Mouse (Mus musculus): ENCODE results near the gene Bcar1.

The Bcar1 gene

DNA sequence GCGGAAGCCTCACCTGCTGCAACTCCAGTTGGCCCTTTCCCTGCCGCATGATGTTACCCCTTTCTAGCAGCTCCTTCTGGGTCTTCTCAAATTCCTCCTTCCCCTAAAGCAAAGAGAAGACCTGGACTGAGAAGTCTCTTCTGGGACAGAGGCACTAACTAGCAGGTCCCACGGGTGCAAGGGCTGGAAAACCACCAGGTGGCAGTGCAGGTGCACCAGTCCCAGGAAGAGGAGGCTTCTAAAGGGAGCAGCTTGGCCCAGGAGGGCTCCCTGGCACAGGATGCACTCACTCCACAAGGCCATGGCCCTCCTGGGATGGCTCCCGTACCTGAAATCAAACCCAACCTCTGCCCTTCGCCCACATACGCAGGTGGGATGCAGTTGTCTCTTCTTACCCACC, 31.0 kb downstream of the Bcar1 start:
- DNase-seq: peak; percentile 68

DNA sequence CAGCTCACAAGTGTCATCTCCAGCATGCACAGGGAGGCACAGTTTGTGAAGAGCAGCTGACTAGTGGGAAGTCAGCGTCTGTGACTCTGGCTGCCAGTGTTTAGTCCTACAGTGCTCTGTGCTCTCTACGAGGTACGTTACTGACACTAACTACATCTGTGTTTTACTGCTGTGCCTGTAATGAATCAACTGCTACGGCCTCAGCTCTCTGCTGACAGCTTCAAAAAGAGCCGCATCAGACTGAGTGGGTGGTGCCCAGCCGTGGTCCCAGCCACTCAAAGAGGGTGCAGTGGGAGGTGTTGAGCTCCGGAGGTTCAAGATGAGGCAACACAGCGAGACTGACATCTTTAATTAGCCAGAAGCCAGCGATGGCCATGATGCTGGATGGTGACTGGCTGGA, 31.5 kb downstream of the Bcar1 start:
- no peak for DNase-seq

GRCm38 (mm10) chr8:111710777-111711485, 32.7 kb downstream of the Bcar1 start:
- DNase-seq: no peak

GRCm38 (mm10) chr8:111709223-111709622, 34.4 kb downstream of the Bcar1 start:
- DNase-seq: no peak

DNA sequence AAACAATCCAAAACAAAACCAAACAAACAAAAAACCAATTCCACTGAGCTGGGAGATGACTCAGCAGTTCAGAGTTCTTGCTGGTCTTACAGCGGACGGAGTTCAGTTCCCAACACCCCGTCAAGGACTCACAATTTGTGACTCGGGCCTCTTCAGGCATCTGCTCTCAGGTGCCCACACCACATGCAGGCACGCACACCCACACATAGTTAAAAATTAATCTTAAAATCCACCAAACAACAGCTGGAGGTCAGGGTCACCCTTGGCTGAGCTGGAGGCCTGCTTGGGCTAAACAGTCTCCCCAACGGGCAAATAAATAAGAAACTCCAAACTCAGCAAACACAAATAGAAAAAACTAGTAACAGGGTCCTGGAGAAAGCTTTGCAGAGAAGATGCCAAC, 35.3 kb downstream of the Bcar1 start:
- no peak for DNase-seq

DNA sequence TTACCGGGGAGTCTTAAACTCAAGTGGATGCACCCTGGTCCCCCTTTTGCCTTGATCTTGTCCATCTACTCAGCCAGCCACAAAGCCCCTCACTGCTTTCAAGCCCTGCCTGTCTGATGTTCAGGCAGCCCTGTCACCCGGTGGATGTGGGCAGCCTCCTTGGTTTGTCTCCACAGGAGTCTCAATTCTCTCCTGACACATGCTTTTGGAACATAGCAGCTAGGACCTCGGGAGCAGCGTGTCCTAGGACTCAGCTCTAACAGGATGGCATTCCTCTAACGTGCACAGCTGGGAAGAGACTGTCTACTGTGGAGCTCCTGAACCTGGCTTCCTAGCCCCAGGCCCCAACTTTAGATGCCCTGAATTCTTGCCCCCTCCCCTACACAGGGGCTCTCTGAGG, 37.9 kb downstream of the Bcar1 start:
- DNase-seq: no peak

DNA sequence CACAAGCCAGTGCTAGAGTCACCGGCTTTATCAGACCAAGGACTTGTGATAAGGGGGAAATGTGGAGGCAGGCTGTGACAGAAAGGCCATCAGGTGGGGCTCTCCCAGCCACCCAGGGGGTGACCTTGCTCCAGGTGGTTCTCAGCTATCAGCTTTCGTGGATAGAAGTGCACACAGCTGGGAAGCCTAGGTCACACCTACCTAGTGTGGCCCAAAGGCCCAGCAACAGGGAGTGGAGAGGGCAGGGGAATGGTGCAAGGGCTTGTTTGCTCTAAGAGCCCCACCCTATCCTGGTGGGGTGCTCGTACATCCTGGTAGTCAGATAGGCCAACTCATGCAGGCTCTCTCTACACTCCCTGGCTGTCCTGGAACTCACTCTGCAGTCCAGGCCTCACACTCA, 38.4 kb downstream of the Bcar1 start:
- no peak for DNase-seq

DNA sequence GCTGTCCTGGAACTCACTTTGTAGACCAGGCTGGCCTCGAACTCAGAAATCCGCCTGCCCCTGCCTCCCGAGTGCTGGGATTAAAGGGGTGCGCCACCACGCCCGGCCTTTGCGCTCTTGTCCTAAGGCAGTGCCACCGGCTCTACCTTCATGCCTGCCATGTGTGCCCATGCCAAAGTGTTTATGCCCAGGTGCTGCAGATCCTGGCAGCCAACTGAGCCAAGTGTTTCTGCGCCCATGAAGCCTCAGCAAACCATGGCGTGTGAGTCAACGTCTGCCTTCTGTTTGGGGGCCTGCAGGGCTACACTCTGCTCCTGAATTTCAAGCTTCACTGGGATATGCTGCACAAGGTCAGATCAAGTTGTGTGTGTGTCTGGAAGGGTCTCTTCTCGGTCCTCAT, 39.0 kb downstream of the Bcar1 start:
- DNase-seq: no peak

DNA sequence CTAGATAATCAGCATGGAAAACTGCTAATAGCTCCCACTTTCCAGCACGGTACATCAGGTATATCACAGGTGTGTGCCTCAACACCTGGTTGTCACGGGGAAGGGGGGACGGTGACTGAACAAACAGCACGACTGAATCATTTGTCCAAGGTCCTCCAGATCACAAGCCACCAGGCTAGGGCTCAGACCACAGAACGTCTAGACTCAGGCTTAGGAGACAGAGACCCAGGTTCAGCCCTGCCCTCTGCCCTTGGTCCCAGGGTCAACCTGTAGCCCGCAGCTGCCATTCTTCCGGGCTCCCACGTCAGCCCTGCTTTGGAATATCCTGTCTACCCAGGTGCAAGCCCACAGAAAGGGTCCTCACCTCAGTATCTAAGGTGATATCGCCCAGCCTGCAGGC, 42.2 kb downstream of the Bcar1 start:
- no peak for DNase-seq

DNA sequence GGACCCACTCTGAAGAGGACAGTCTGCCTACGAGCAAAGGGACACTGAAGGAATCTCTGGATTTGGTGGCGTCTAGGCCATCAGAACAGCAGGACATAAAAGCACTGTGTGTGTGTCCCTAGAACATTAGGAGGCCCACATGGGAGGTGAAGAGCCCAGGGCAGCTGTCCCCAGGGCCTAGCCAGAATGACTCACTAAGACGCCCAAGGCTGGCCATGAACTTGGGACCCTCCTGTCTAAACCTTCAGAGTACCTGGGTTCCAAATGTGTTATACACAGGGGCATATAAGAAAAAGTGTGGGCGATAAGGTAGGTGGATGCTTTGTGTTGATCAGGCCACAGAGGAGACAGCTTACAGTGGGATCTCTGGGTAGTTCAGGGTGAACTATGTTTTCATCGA, 42.9 kb downstream of the Bcar1 start:
- no peak for DNase-seq

- DNase-seq: no peak
Observed at GRCm38 (mm10) chr8:111700201-111700600, 43.4 kb downstream of the Bcar1 start.

DNA sequence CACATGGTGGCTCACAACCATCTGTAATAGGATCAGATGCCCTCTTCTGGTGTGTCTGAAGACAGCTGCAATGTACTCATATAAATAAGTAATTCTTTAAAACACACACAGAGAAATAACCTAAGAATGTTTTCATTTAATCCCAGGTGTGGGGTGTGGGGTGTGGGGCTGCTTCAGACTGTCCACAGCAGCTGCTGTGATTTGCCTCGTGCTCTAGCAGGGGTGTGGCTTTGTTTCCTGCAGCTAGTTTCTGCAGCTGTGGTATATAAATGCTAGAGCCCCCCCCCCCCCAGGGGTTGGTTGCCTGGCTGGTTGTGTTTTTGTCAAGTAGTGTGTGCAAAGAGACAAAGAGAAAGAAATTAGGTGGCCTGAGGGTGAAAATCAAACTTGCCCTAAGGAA, 44.6 kb downstream of the Bcar1 start:
- DNase-seq: no peak

DNA sequence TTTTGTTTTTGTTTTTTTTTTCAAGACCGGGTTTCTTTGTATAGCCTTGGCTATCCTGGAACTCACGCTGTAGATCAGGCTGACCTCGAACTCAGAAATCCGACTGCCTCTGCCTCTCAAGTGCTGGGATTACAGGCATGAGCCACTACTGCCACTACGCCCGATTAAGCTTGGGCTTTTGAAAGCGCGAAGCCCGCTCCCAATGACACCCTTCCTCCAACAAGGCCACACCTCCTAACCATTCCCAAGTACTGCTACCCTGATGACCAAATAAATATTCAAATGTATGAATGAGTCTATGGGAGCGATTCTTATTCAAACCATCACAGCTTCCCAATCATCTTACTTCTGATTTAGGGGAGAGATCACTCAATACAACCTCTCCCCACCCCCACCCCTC, 46.0 kb downstream of the Bcar1 start:
- no peak for DNase-seq

GRCm38 (mm10) chr8:111695441-111695840, 48.2 kb downstream of the Bcar1 start:
- no peak for DNase-seq

DNA sequence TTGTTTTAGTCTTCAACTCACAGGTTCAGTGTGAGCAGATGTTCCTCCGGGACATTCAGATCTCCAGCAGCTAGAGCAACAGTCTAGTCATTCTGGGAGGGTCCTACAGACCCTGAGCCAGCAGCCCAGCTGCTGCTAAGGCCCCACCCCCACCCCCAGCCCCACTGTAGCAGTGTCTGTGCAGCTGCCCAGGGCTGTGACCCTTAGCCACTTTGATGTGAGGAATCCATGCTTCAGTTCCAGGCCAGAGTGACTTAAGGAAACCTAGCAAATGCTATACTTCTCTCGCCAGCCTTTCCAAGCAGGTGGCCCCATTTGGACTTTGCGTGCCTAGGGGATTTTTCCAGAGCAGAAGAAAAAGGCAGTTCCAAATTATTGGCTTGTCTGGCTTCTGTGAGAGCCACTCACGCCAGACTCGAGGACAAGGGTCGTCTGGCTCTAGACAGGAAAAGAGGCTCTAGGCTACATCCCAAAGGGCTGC, 50.3 kb downstream of the Bcar1 start:
- DNase-seq: no peak

DNA sequence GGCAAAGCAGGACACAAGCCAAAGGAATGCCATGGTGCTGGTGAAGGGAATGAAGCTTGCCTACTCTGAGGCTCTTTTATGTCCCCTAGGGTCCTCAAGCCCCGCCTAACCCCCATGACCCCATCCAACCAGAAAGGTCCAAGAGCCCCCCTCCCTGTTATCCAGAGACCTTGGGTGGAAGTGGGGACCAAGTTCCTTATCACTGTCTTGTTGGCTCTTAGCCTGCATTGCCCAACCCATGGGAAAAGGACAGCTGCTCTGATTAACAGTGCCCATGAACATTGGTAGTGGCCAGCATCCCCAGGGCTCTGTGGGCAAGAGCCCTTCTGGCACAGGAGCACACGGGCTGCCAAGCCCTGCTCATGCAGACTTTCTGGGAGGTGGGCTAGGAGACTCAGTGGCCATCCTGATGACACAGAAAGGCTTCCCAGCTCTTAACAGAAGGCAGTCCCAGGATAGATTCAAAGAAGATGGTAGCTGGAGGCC, 52.6 kb downstream of the Bcar1 start, which contains the start of gene Ctrb1:
TSS of gene Ctrb1 (minus strand) at position 51 of the 486 bp plus-strand sequence.
- DNase-seq: no peak

DNA sequence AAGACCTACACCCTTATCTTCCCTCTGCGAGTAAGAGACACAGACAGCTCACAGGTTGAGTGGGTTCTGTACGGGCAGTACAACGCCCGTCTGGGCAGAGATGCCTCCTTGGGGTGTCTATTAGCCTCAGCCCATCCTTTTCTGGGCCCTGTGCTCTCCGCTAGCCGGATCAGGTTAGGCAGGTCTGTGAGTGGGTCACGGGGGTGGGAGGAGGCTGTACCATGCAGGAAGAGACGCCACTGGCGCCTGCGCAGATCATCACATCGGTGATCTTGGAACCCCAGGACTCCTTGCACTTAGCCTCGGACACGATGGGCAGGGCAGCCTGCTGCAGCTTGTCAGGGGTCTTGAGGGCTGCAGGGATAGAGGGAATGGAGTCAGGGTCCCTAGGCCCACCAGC, 56.7 kb downstream of the Bcar1 start:
- no peak for DNase-seq

GRCm38 (mm10) chr8:111682521-111682920, 61.1 kb downstream of the Bcar1 start:
- DNase-seq: no peak

- DNase-seq: no peak
Observed at GRCm38 (mm10) chr8:111681153-111681552, 62.5 kb downstream of the Bcar1 start.

- peak; percentile 25 for DNase-seq
Observed at GRCm38 (mm10) chr8:111680423-111681028, 63.1 kb downstream of the Bcar1 start.

GRCm38 (mm10) chr8:111678848-111679247, 64.8 kb downstream of the Bcar1 start:
- DNase-seq: no peak

DNA sequence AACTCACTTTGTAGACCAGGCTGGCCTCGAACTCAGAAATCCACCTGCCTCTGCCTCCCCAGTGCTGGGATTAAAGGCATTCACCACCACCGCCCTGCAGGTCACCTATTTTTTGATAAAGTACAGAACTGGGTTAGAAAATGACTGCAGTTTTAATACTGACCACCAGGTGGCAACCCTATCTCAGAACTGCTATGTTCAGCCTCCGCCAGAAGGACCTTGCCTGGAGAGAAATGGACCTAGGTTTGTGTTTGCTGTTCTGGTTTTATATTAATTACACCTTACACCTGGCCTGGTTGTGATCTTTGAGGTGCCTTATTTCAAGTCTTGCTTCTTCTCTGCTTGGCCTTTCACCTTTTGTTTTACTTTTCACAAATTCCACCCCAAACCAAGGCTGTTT, 65.5 kb downstream of the Bcar1 start:
- peak; percentile 47 for DNase-seq

- DNase-seq: no peak
Observed at GRCm38 (mm10) chr8:111676237-111676636, 67.4 kb downstream of the Bcar1 start.

- no peak for DNase-seq
Observed at GRCm38 (mm10) chr8:111666751-111667150, 76.9 kb downstream of the Bcar1 start.

- peak; percentile 74 for DNase-seq
Observed at GRCm38 (mm10) chr8:111662473-111662872, 81.1 kb downstream of the Bcar1 start.

All from right cerebral cortex, postnatal 14 days (tissue).